Mouse (Mus musculus) C2C12 (cell line): ENCODE measurements around the gene Gad2.

Source experiments
- CEBPB ChIP-seq: IDR thresholded peaks from one replicate; pipeline ENCODE4 v1.6.1; 2011; ENCODE audit warnings: low read depth, mild to moderate bottlenecking, control low read depth, moderate library complexity
- CTCF ChIP-seq: IDR thresholded peaks from one replicate; pipeline ENCODE4 v1.5.1; 2011; ENCODE audit not compliant: control insufficient read depth, insufficient read depth, insufficient read length
- MYOG ChIP-seq: IDR thresholded peaks from one replicate; pipeline ENCODE4 v1.6.1; 2011; ENCODE audit not compliant: control insufficient read depth, insufficient read length; ENCODE audit errors: extremely low read depth
- USF1 ChIP-seq: IDR thresholded peaks from one replicate; pipeline ENCODE4 v1.6.1; 2011; ENCODE audit warnings: low read depth, mild to moderate bottlenecking, control low read depth, moderate library complexity

DNA sequence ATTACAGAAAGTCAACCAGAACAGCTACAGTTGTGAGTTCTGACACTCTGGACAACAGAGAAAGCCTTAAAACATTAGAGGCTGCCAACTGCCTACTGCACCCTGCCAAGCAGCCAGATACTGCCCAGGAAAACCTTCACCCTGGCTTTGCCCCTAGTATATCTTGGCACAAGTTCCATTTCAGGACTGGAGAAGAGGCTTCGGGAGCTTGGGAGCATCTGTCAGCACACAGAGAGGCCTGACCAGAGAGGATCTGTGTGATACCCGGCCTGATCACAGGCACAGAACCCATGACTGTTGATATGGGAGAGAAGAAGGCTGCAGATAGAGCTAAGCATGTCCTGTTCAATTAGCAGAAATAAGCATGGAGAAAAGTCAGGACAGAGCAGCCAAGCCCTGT is 48.4 kb downstream of the Gad2 start:
- no peak for TF ChIP-seq CTCF
- TF ChIP-seq MYOG: no peak
- TF ChIP-seq CEBPB: no peak
- no peak for TF ChIP-seq USF1
